Mouse (Mus musculus) myocyte (in vitro differentiated cells): ENCODE results near the gene Gm13539.
"Not testable (repeated sequence)": the region's sequence is repeated elsewhere in the genome, so short reads cannot be mapped to it uniquely, and the experiment has no call there.

Source experiments
- CEBPB ChIP-seq: IDR thresholded peaks from 2 replicates; pipeline ENCODE4 v1.6.1; 2011; ENCODE audit warnings: mild to moderate bottlenecking, moderate library complexity; ENCODE audit not compliant: poor library complexity, insufficient read depth, severe bottlenecking
- E2F4 ChIP-seq: IDR thresholded peaks from one replicate; pipeline ENCODE4 v1.6.1; 2011; ENCODE audit warnings: mild to moderate bottlenecking, control low read depth, moderate library complexity; ENCODE audit not compliant: insufficient read depth
- MAX ChIP-seq: IDR thresholded peaks from one replicate; pipeline ENCODE4 v1.6.1; 2011; ENCODE audit warnings: low read depth, mild to moderate bottlenecking, control low read depth
- MYOD1 ChIP-seq, 3 experiments: IDR thresholded peaks; one replicate each; pipeline ENCODE4 v1.6.1; 2011; ENCODE audit warnings: control low read depth in 2 of 3, low read depth in 2 of 3, mild to moderate bottlenecking in 2 of 3, moderate library complexity in 1 of 3; ENCODE audit not compliant: insufficient read length in 2 of 3, control insufficient read depth in 1 of 3
- MYOG ChIP-seq, 3 experiments: IDR thresholded peaks; one replicate each; pipeline ENCODE4 v1.6.1; 2011; ENCODE audit warnings: control low read depth in 2 of 3, low read depth in 2 of 3, mild to moderate bottlenecking in 2 of 3; ENCODE audit not compliant: insufficient read length in 2 of 3, control insufficient read depth in 1 of 3, insufficient read depth in 1 of 3
- POLR2A ChIP-seq: IDR thresholded peaks from one replicate; pipeline ENCODE4 v1.6.1; 2011; ENCODE audit warnings: low read depth, mild to moderate bottlenecking, control low read depth, moderate library complexity; ENCODE audit not compliant: insufficient read length
- POLR2AphosphoS2 ChIP-seq: IDR thresholded peaks from one replicate; pipeline ENCODE4 v1.6.1; 2011; ENCODE audit warnings: low read depth, control low read depth; ENCODE audit not compliant: insufficient read length
- REST ChIP-seq: IDR thresholded peaks from one replicate; pipeline ENCODE4 v1.6.1; 2011; ENCODE audit warnings: mild to moderate bottlenecking, control low read depth, moderate library complexity; ENCODE audit not compliant: insufficient read depth, insufficient read length
- SRF ChIP-seq: IDR thresholded peaks from one replicate; pipeline ENCODE4 v1.6.1; 2011; ENCODE audit warnings: low read depth; ENCODE audit not compliant: control insufficient read depth, insufficient read length
- TCF12 ChIP-seq: IDR thresholded peaks from one replicate; pipeline ENCODE4 v1.6.1; 2011; ENCODE audit warnings: mild to moderate bottlenecking, control low read depth; ENCODE audit not compliant: poor library complexity, insufficient read depth, severe bottlenecking
- TCF3 ChIP-seq: IDR thresholded peaks from one replicate; pipeline ENCODE4 v1.6.1; 2011; ENCODE audit warnings: low read depth, control low read depth; ENCODE audit not compliant: insufficient read length
- USF1 ChIP-seq: IDR thresholded peaks from one replicate; pipeline ENCODE4 v1.6.1; 2011; ENCODE audit warnings: low read depth, mild to moderate bottlenecking, control low read depth, moderate library complexity

GRCm38 (mm10) chr2:25815748-25816147 is 33.7 kb downstream of the Gm13539 start, which contains the start of gene Glt6d1:
- not testable (repeated sequence) for TF ChIP-seq E2F4; POLR2A; USF1; MAX; MYOD1 (IDR thresholded peaks at IDR 0.05; ENCODE audit: control insufficient read depth in 1 of 3, insufficient read length in 2 of 3, low read depth in 2 of 3); POLR2AphosphoS2; TCF12; TCF3; CEBPB; SRF; MYOG (IDR thresholded peaks at IDR 0.05; ENCODE audit: control insufficient read depth in 1 of 3, insufficient read depth in 1 of 3, insufficient read length in 2 of 3, low read depth in 2 of 3); REST
